In the genomic region with DNA sequence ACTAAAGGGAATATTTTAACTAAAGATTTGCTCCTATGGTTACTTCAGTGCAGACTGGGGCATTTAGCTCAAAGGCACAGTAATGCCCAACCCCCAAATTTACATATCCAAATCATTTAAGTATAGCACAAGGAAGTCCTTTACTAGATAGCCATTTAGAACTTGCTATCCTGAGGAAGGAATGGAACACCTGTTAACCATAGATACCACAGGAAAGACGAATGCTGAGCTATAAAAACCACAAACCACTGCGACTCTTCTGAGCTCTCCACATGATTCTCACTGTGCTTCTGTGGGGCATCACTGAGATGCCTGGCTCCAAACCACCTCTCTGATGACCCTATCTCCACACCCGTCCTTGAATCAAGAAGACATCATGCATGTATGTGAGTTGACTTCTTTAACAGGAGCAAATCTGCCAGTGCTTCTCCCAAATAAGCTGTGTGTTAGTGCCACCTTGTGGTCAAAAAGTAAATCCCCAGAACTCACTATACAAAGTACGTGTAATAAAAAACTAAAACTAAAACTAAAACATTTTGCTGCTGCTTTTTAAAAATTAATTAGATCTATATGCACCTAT, we compare ENCODE assay signal across 9 mouse cellular contexts. TPM values are rescaled to one million over a fixed set of nuclear protein-coding genes. Genes with fewer than 3 reads are reported as not detected.
DNase-seq lines count a peak whose midpoint lies in the region; ATAC-seq and TF ChIP-seq lines count a peak whose summit lies in the region.
"Had no signal": no experiment of that assay in that cellular context is flagged by ENCODE, and none has a peak within 500 bp of the region (broad histone marks: within the 10 kb centered on the region; RNA-seq: fewer than 3 reads in every experiment).

No protein-coding gene starts in this region.

- TF ChIP-seq POLR2A in lung, adult 2 months (IDR thresholded peaks at IDR 0.05; ENCODE audit: borderline replicate concordance, extremely low read depth, low read depth, low read length) = no peak

- H3K4me3 ChIP-seq in lung, adult 2 months (replicated peaks; ENCODE audit: extremely low read depth, low read depth, low read length) = no peak overlapping the region

- 26% methylated on average over 4 of the region's 4 CpGs for WGBS in lung, adult 2 months

- DNase-seq in ovary, postnatal 14 days (ENCODE audit: low spot score) = peak; percentile 22
- DNase-seq in ovary, postnatal 10 days (ENCODE audit: low spot score) = no peak
- DNase-seq in T-cell, adult 2 months (ENCODE audit: low spot score) = peak; percentile 29
- DNase-seq in embryo, embryonic 11.5 days (ENCODE audit: low read depth, low spot score) = peak; percentile 31
- DNase-seq in lung, adult 2 months = no peak
- peak; percentile 59 for DNase-seq in retina, postnatal 7 days (ENCODE audit: low read depth, low spot score)

- peak; percentile 78 for ATAC-seq in inflammation-experienced regulatory T-cells, adult 6 months
- no peak for ATAC-seq in erythroid progenitor cell, adult 5-6 weeks (replicated peaks; ENCODE audit: low FRiP score, poor library complexity, severe bottlenecking)

- TF ChIP-seq CTCF in lung, adult 2 months (IDR thresholded peaks at IDR 0.05; ENCODE audit: insufficient read depth, low read length) = 0 out of 2 replicates have a peak, but pooled peaks have one; percentile 14

- no peaks in the 10 kb centered on the region for H3K4me1 ChIP-seq in lung, adult 2 months (ENCODE audit: control insufficient read depth, insufficient read depth, low read length)

RNA-seq across cellular contexts. Expression of a gene that starts 10.8 kb away (rescaled TPM):
- 10 to 100 TPM in 2 of 3 experiments, 1 to 10 TPM in 1; 8.9 to 19.7 (median 18.8) TPM for polyA plus RNA-seq in inflammation-experienced regulatory T-cells, adult 6 months (2017; shearing (Covaris generic))
- polyA plus RNA-seq in lung, adult 2 months (2012; rRNA removed) = 1.1 and 1.5 TPM in 2 replicates
- 5.4 and 5.8 TPM in 2 replicates for total RNA-seq in erythroid progenitor cell, adult 5-6 weeks (2015; ENCODE audit: low replicate concordance)
- total RNA-seq in erythroid progenitor cell, adult 5-6 weeks (2017; ENCODE audit: low replicate concordance) = 4.1 and 9.3 TPM in 2 replicates

RNA-seq across cellular contexts. Expression of a gene that starts 14.5 kb away (rescaled TPM):
- polyA plus RNA-seq in inflammation-experienced regulatory T-cells, adult 6 months (2017; shearing (Covaris generic)) = not detected
- polyA plus RNA-seq in lung, adult 2 months (2012; rRNA removed) = not detected in 2 replicates
- total RNA-seq in erythroid progenitor cell, adult 5-6 weeks (2015; ENCODE audit: low replicate concordance) = not detected in 2 replicates
- not detected in 2 replicates for total RNA-seq in erythroid progenitor cell, adult 5-6 weeks (2017; ENCODE audit: low replicate concordance)
- polyA plus RNA-seq: macrophage had no signal

Comparison
In these comparisons a context has a peak if more than half of its experiments do, and no peak if none do; other contexts are left out.
1. DNase-seq: peak in ovary, postnatal 14 days (single experiment), T-cell, adult 2 months (single experiment), embryo, embryonic 11.5 days (single experiment) and retina, postnatal 7 days (single experiment); none in ovary, postnatal 10 days (single experiment) and lung, adult 2 months (single experiment).